Mouse (Mus musculus): ENCODE data around the gene P2ry10. TPM values are rescaled to one million over a fixed set of nuclear protein-coding genes. Genes with fewer than 3 reads are reported as not detected.

Gene P2ry10
- polyA plus RNA-seq (2014; fragmentation: Illumina TruSeq; extraction: RNeasy Lipid Tissue Mini Kit (QIAGEN cat#74804); ENCODE audit: low read depth, low replicate concordance): 13.2 TPM

DNA sequence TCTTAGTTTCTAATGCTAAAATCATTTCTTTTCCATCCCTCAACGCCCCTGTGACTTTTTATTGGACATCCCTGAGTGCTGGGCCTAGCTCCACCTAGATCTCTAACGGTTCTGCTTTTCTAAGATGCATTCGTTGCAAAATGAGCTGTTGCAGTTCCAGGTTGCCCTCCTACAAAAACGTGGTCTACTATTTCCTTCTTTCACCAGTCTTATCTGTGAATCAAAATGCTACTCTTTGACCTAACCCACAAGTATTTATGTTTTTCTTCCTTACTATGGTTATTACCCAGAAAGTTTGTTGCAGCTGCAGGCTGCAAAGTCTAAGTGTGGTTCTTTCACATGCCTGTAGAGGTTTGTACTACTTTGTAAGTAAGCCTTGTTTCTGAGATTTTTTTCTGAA, at the start of gene P2ry10:
TSS of gene P2ry10 (plus strand) at position 316 of the 400 bp plus-strand sequence.

DNA sequence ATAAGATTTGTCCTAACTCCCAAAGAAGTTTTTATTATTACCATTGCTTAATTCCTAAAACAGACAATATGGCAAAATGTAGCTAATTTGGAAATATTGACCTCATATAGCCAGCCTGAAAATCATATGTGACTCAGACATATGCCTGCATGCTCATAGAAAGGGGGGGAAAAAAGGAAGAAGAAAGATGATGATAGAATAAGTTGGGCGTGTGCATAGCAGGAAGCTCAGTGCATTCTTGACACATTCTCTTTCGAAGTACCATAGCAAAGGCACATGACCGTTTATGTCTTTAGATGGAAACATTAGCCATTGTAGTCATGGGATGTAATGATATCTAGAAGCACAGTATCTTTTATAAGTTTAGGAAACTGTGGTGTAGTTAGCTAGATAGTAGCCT, 60.4 kb downstream of the P2ry10 start, which contains the start of gene P2ry10b:
TSS of gene P2ry10b (plus strand) at position 247 of the 400 bp plus-strand sequence.

Other genes starting within 250 kb of the P2ry10 start
- 0.22 TPM for gene Rtl3, start 247.8 kb upstream of the P2ry10 start, polyA plus RNA-seq (2014; fragmentation: Illumina TruSeq; extraction: RNeasy Lipid Tissue Mini Kit (QIAGEN cat#74804); ENCODE audit: low read depth, low replicate concordance)
- 2.4 TPM for gene Lpar4, start 167.9 kb upstream of the P2ry10 start, polyA plus RNA-seq (2014; fragmentation: Illumina TruSeq; extraction: RNeasy Lipid Tissue Mini Kit (QIAGEN cat#74804); ENCODE audit: low read depth, low replicate concordance)
- 7.1 TPM for gene P2ry10b, start 60.4 kb downstream of the P2ry10 start, polyA plus RNA-seq (2014; fragmentation: Illumina TruSeq; extraction: RNeasy Lipid Tissue Mini Kit (QIAGEN cat#74804); ENCODE audit: low read depth, low replicate concordance)
- gene Gpr174, start 167.4 kb downstream of the P2ry10 start, polyA plus RNA-seq (2014; fragmentation: Illumina TruSeq; extraction: RNeasy Lipid Tissue Mini Kit (QIAGEN cat#74804); ENCODE audit: low read depth, low replicate concordance): 8.4 TPM